ENCODE assay signal across 30 mouse cellular contexts in the genomic region with DNA sequence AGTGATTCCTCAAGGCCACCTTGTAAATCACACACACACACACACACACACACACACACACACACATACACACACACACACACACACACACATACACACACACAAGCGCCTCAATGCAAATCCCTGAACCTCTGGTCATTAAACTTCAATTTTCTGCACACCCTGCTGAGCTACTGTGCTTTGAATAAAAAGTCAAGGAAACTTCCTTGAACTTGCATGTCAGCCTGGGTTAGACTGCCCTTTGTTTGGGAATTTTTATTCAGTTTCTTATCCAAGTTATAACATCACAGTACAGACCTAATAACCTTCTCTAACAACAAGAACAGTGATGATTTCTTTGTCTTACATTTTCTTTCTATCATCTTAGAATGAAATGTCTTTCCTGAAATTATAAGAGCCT.
DNase-seq lines count a peak whose midpoint lies in the region; ATAC-seq lines count a peak whose summit lies in the region.
"Had no signal": no experiment of that assay in that cellular context is flagged by ENCODE, and none has a peak within 500 bp of the region (broad histone marks: within the 10 kb centered on the region; RNA-seq: fewer than 3 reads in every experiment).

No protein-coding gene starts in this region.

- H3K4me1 ChIP-seq in neural tube, embryonic 11.5 days (ENCODE audit: control insufficient read depth, insufficient read depth, low read length) = no peaks in the 10 kb centered on the region
- H3K4me1 ChIP-seq in limb, embryonic 13.5 days = peaks cover 26% of the 10 kb centered on the region
- H3K4me1 ChIP-seq: heart, embryonic 12.5 days; liver, embryonic 15.5 days had no signal

- H3K4me2 ChIP-seq in neural tube, embryonic 11.5 days (ENCODE audit: low read depth) = no peak overlapping the region
- H3K4me2 ChIP-seq in limb, embryonic 13.5 days (replicated peaks) = no peak overlapping the region
- H3K4me2 ChIP-seq: forebrain, embryonic 12.5 days; heart, embryonic 12.5 days; hindbrain, embryonic 15.5 days; liver, embryonic 15.5 days; lung, embryonic 14.5 days; midbrain, embryonic 15.5 days; neural tube, embryonic 13.5 days had no signal

- H3K36me3 ChIP-seq in neural tube, embryonic 11.5 days (ENCODE audit: control insufficient read depth, insufficient read depth, low read length) = no peaks in the 10 kb centered on the region
- H3K36me3 ChIP-seq in limb, embryonic 13.5 days = no peaks in the 10 kb centered on the region
- H3K36me3 ChIP-seq: forebrain, embryonic 12.5 days; heart, embryonic 12.5 days; hindbrain, embryonic 15.5 days; liver, embryonic 15.5 days; midbrain, embryonic 15.5 days; neural tube, embryonic 13.5 days had no signal

- no peak overlapping the region for H3K9ac ChIP-seq in neural tube, embryonic 11.5 days (ENCODE audit: low read length)
- H3K9ac ChIP-seq in limb, embryonic 13.5 days = no peak overlapping the region
- H3K9ac ChIP-seq: forebrain, embryonic 12.5 days; heart, embryonic 12.5 days; hindbrain, embryonic 15.5 days; liver, embryonic 15.5 days; lung, embryonic 14.5 days; midbrain, embryonic 15.5 days; neural tube, embryonic 13.5 days had no signal

- whole genome bisulfite sequencing in neural tube, embryonic 11.5 days = 25% methylated on average over 1 of the region's 1 CpGs
- 33% methylated on average over 1 of the region's 1 CpGs for WGBS in limb, embryonic 13.5 days

- H3K27ac ChIP-seq in neural tube, embryonic 11.5 days (ENCODE audit: low read depth, low read length) = no peak overlapping the region
- peak overlapping the region; percentile 28; the same call in 1 of the 2 replicates for H3K27ac ChIP-seq in limb, embryonic 13.5 days
- H3K27ac ChIP-seq: forebrain, embryonic 12.5 days; heart, adult 2 months; hindbrain, embryonic 15.5 days; layer of hippocampus, adult 2 months; liver, embryonic 15.5 days; midbrain, embryonic 15.5 days; neural tube, embryonic 13.5 days; stomach, postnatal 0 days had no signal

- peak; percentile 30 for DNase-seq in embryo, embryonic 10.5 days (ENCODE audit: low spot score)
- no peak for DNase-seq in embryo, embryonic 11 days
- peak; percentile 20 for DNase-seq in neural tube, embryonic 11.5 days (ENCODE audit: low spot score)
- DNase-seq in neural tube, embryonic 10.5 days (ENCODE audit: extremely low spot score, low spot score) = no peak
- no peak for DNase-seq in Muller cell, postnatal 12 days (ENCODE audit: inconsistent ontology term)
- no peak for DNase-seq in right cerebral cortex, adult 2 months (ENCODE audit: low spot score in 2 of 2)
- DNase-seq: cerebellum, adult 11 months; cerebellum, adult 9-10 months; cerebellum, postnatal 36 days; gastrocnemius, postnatal 25 days; heart, adult 2 months; heart, postnatal 4 days; kidney, adult 2 months; kidney, postnatal 36 days; left cerebral cortex, postnatal 4 days; lung, embryonic 14.5 days; lung, postnatal 14 days; right cerebral cortex, postnatal 25 days; thymus, adult 18-20 months; thymus, postnatal 25 days had no signal

- ATAC-seq in neural tube, embryonic 11.5 days (ENCODE audit: insufficient read depth, low FRiP score, low TSS enrichment) = no peak
- ATAC-seq in limb, embryonic 13.5 days (ENCODE audit: low FRiP score, low read depth) = no peak

- no peaks in the 10 kb centered on the region for H3K27me3 ChIP-seq in neural tube, embryonic 11.5 days (ENCODE audit: control insufficient read depth, insufficient read depth, low read length)
- no peaks in the 10 kb centered on the region for H3K27me3 ChIP-seq in limb, embryonic 13.5 days
- H3K27me3 ChIP-seq: heart, embryonic 12.5 days; liver, embryonic 15.5 days; midbrain, embryonic 15.5 days had no signal

- no peak overlapping the region for H3K4me3 ChIP-seq in neural tube, embryonic 11.5 days (ENCODE audit: low read depth, low read length)
- no peak overlapping the region for H3K4me3 ChIP-seq in limb, embryonic 13.5 days
- H3K4me3 ChIP-seq: erythroblast, embryonic 14.5 days; forebrain, embryonic 12.5 days; heart, adult 2 months; heart, embryonic 12.5 days; hindbrain, embryonic 15.5 days; layer of hippocampus, adult 2 months; liver, embryonic 15.5 days; midbrain, embryonic 15.5 days; neural tube, embryonic 13.5 days had no signal

- H3K9me3 ChIP-seq in neural tube, embryonic 11.5 days (ENCODE audit: control insufficient read depth, low read length) = no peaks in the 10 kb centered on the region
- no peaks in the 10 kb centered on the region for H3K9me3 ChIP-seq in limb, embryonic 13.5 days
- H3K9me3 ChIP-seq: forebrain, embryonic 12.5 days; heart, embryonic 12.5 days; hindbrain, embryonic 15.5 days; liver, embryonic 15.5 days; midbrain, embryonic 15.5 days; neural tube, embryonic 13.5 days had no signal

Comparison
In these comparisons a context has a peak if more than half of its experiments do, and no peak if none do; other contexts are left out.
1. DNase-seq: peak in embryo, embryonic 10.5 days (single experiment) and neural tube, embryonic 11.5 days (single experiment); none in embryo, embryonic 11 days (single experiment), neural tube, embryonic 10.5 days (single experiment), Muller cell, postnatal 12 days (single experiment) and right cerebral cortex, adult 2 months (0 of 2).